Mouse (Mus musculus): ENCODE results near the gene Ccnb3.
"Not testable (repeated sequence)": the region's sequence is repeated elsewhere in the genome, so short reads cannot be mapped to it uniquely, and the experiment has no call there.

Ccnb3 gene

DNA sequence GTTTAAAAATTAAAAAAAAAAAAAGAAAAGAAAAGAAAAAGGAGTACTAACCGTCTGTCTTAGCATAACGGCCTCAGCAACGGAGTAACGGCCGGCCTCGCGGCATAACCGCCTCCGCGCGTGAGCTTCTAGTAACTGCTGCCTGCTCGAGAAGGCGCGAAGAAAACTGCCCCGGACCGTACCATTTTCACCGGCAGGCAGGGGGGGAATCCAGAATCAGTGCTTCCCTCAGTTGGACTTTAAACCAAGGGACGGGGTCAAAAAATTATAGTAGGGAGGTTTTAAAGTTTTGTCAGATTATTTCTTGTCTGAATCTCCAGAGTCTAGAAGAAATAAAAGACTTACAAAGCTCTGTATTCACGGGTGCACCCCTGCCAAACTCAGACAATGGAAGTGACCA lies at the start of gene Ccnb3:
TSS of gene Ccnb3 (minus strand) at position 101 of the 400 bp plus-strand sequence.
- no peak for DNase-seq (ENCODE audit: low read depth)

DNA sequence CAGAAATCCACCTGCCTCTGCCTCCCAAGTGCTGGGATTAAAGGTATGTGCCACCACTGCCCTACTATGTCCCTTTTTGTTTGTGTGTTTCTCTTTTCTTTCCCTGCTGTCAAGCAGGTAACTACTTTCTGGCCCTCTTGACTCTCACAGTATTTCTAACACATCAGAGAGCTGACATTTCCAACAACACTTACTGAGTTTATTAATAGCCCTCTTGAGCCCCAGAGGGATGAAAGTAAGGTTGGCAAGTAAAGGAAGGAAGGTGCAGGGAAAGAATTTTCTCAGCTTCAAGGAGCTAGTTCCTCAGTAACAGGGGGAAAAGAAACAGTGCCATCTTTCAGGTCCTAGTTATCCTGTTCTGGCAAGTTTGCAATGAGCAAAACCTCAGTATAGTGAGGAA lies 48.9 kb upstream of the Ccnb3 start:
- DNase-seq (ENCODE audit: low read depth): no peak

- no peak for DNase-seq (ENCODE audit: low read depth)
Observed at GRCm38 (mm10) chrX:7085878-7086277, 44.5 kb upstream of the Ccnb3 start.

- no peak for DNase-seq (ENCODE audit: low read depth)
Observed at GRCm38 (mm10) chrX:7079820-7080429, 38.5 kb upstream of the Ccnb3 start.

- DNase-seq (ENCODE audit: low read depth): no peak
Observed at GRCm38 (mm10) chrX:7068002-7068401, 26.6 kb upstream of the Ccnb3 start.

GRCm38 (mm10) chrX:7067219-7067618 lies 25.8 kb upstream of the Ccnb3 start, which contains the start of gene Akap4:
TSS of gene Akap4 (plus strand) at chrX:7067519.
- DNase-seq (ENCODE audit: low read depth): no peak

GRCm38 (mm10) chrX:7064109-7064508 lies 22.7 kb upstream of the Ccnb3 start:
- no peak for DNase-seq (ENCODE audit: low read depth)

DNA sequence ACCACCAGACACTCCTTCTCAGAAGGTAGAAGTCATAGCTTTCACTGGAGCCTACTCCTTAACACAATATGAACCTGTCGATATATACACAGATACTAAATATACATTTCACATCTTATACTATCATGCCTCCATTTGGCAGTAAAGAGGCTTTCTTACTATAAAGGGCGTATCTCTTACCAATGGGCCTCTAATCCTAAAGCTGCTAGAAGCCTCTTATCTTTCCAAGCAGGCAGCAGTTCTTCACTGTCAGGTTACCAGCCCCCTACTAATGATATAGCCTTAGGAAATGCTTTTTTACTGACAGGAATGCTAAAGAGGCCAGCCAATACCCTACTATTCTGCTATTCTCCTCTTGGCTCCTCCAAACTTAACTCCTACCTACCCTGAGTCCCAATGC lies 16.2 kb upstream of the Ccnb3 start:
- DNase-seq (ENCODE audit: low read depth): no peak

- DNase-seq (ENCODE audit: low read depth): no peak
Observed at GRCm38 (mm10) chrX:7057056-7057455, 15.6 kb upstream of the Ccnb3 start.

GRCm38 (mm10) chrX:6983916-6984315 lies 57.5 kb downstream of the Ccnb3 start:
- not testable (repeated sequence) for DNase-seq (ENCODE audit: low read depth)

- DNase-seq (ENCODE audit: low read depth): no peak
Observed at GRCm38 (mm10) chrX:6971956-6972355, 69.5 kb downstream of the Ccnb3 start.

DNA sequence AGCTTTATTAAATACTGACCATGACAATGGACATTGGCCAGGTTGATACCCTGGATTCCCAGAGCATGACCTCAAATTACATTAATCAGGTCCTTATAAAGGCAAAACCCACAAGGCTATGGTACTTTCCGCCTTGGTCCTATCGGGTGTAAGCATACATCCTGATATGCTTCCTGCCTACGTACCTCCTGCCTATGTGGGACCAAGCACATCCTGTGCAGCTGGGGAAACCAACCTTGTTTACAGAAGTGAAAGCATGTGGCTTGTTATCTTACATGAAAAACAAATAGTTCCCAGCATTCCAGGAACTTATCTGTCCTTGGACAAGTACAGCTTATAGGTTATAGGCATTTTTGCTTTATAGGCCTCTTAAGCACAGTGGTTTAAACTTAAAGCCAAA lies 72.8 kb downstream of the Ccnb3 start:
- no peak for DNase-seq (ENCODE audit: low read depth)

All from naive thymus-derived CD4-positive, alpha-beta T cell, adult 2 months (primary cell).